In the genomic region with DNA sequence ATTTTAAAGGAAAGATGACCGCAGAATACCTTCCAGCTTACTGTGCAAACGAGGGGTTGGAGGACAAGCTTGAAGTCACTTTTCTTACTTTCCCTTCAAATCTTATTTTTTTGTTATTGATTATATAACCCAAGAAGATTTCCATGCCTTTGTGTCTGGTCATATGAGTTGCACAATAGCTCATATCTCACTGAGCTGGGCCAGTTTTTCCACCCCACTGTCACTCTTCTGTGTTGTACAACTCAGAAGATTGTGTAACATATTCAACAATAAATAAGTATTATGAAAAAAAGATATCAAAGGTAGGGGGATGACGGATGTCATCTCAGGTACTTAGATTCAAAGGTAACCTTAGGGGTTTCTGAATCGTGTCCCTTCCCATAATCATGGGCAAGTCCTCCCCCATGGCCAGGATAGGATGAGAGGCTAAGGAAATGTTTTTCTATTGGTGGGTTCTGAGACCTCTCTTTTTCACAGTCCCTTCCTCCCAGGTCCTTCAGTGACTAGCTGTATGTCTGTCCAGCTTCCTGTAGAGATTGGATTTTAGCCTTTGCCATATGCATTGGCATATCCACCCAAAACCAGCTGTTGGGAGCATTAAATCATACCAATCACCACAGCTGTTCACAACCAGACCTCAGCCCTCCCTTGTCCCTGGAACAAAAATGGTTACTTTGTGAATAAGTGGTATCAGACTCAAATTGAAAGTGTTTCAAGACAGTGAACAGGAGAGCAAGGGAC, we compare ENCODE assay signal across 28 mouse cellular contexts. TPM values are rescaled to one million over a fixed set of nuclear protein-coding genes. Genes with fewer than 3 reads are reported as not detected.
DNase-seq lines count a peak whose midpoint lies in the region; ATAC-seq and TF ChIP-seq lines count a peak whose summit lies in the region.
"Had no signal": no experiment of that assay in that cellular context is flagged by ENCODE, and none has a peak within 500 bp of the region (broad histone marks: within the 10 kb centered on the region; RNA-seq: fewer than 3 reads in every experiment).

No protein-coding gene starts in this region.

- H3K4me2 ChIP-seq in myocyte (ENCODE audit: low read depth): peak overlapping the region; percentile 86
- H3K4me2 ChIP-seq: embryonic facial prominence, embryonic 15.5 days; forebrain, embryonic 12.5 days had no signal

- no peak for TF ChIP-seq POLR2A in liver, adult 2 months (IDR thresholded peaks at IDR 0.05; ENCODE audit: extremely low read depth, insufficient read depth, low read length)
- TF ChIP-seq POLR2A in myocyte (IDR thresholded peaks at IDR 0.05; ENCODE audit: insufficient read length, low read depth): no peak

- peaks cover 21% of the 10 kb centered on the region for H3K79me3 ChIP-seq in C2C12 (ENCODE audit: low read depth)

- ATAC-seq in megakaryocyte, adult 5-6 weeks (ENCODE audit: poor library complexity, severe bottlenecking): no peak
- ATAC-seq in CD4-positive, CD25-positive, alpha-beta regulatory T cell, adult 4 months: no peak
- ATAC-seq: activated CD4-positive, CD25-positive, alpha-beta regulatory T cell, adult 4 months; forebrain, embryonic 14.5 days; forebrain, embryonic 16.5 days; Patski had no signal

- H3K27me3 ChIP-seq in liver, adult 2 months (ENCODE audit: control insufficient read depth, insufficient read depth, low read length): no peaks in the 10 kb centered on the region
- H3K27me3 ChIP-seq in megakaryocyte, embryonic 14.5 days (replicated peaks): peaks cover 21% of the 10 kb centered on the region
- H3K27me3 ChIP-seq in C2C12 (ENCODE audit: control insufficient read depth, insufficient read depth, insufficient read length) (no peaks in the 10 kb centered on the region), myocyte (ENCODE audit: control insufficient read depth, insufficient read depth, insufficient read length) (no peaks in the 10 kb centered on the region)
- H3K27me3 ChIP-seq: Patski had no signal

- 55% methylated on average over 4 of the region's 4 CpGs for WGBS in liver, adult 2 months

- no peak for TF ChIP-seq CTCF in liver, adult 2 months (IDR thresholded peaks at IDR 0.05; ENCODE audit: low read depth, low read length)
- no peak for TF ChIP-seq CTCF in C2C12 (IDR thresholded peaks at IDR 0.05; ENCODE audit: control insufficient read depth, insufficient read depth, insufficient read length)

- no peak overlapping the region for H3K4me3 ChIP-seq in liver, adult 2 months (ENCODE audit: insufficient read depth, low read depth, low read length)
- peak overlapping the region; percentile 8 for H3K4me3 ChIP-seq in megakaryocyte, embryonic 14.5 days (replicated peaks)
- H3K4me3 ChIP-seq in C2C12 (ENCODE audit: insufficient read depth, poor library complexity, severe bottlenecking): no peak overlapping the region
- no peak overlapping the region for H3K4me3 ChIP-seq in myocyte
- H3K4me3 ChIP-seq: embryonic facial prominence, embryonic 13.5 days; embryonic facial prominence, embryonic 15.5 days; forebrain, embryonic 10.5 days; forebrain, embryonic 12.5 days had no signal

- H3K9me3 ChIP-seq in megakaryocyte, embryonic 14.5 days: no peaks in the 10 kb centered on the region
- H3K9me3 ChIP-seq: embryonic facial prominence, embryonic 13.5 days; embryonic facial prominence, embryonic 15.5 days; forebrain, embryonic 10.5 days; forebrain, embryonic 12.5 days; G1E had no signal

- peak; percentile 59 for DNase-seq in liver, adult 2 months (ENCODE audit: extremely low read depth, low read depth, low spot score)
- no peak for DNase-seq in liver
- no peak for DNase-seq in adrenal gland, postnatal 36 days
- DNase-seq: adrenal gland, adult 8-10 months; adrenal gland, postnatal 14 days; B cell, adult 2 months; cerebellum, adult 11 months; cerebellum, adult 18-20 months; cerebellum, adult 8-10 months; cerebellum, adult 9-11 months; cerebellum, postnatal 36 days; embryo, embryonic 11 days had no signal

- peak overlapping the region; percentile 25; the same call in 1 of the 2 replicates for H3K27ac ChIP-seq in liver, adult 2 months (replicated peaks; ENCODE audit: insufficient read depth, low read depth, low read length)
- H3K27ac ChIP-seq: embryonic facial prominence, embryonic 13.5 days; embryonic facial prominence, embryonic 15.5 days; forebrain, embryonic 10.5 days; forebrain, embryonic 12.5 days had no signal

- H3ac ChIP-seq in C2C12 (ENCODE audit: control insufficient read depth, insufficient read length, low read depth) (no peak overlapping the region), myocyte (ENCODE audit: control insufficient read depth, insufficient read length) (no peak overlapping the region)

- H3K36me3 ChIP-seq in liver, adult 2 months (ENCODE audit: control insufficient read depth, insufficient read depth, low read length): no peaks in the 10 kb centered on the region
- no peaks in the 10 kb centered on the region for H3K36me3 ChIP-seq in megakaryocyte, embryonic 14.5 days (replicated peaks; ENCODE audit: low read length)
- H3K36me3 ChIP-seq in C2C12 (ENCODE audit: control insufficient read depth, insufficient read depth) (peaks cover 12% of the 10 kb centered on the region), myocyte (ENCODE audit: control insufficient read depth, insufficient read depth) (no peaks in the 10 kb centered on the region)
- H3K36me3 ChIP-seq: embryonic facial prominence, embryonic 13.5 days; embryonic facial prominence, embryonic 15.5 days; forebrain, embryonic 12.5 days had no signal

- peaks cover 20% of the 10 kb centered on the region for H3K4me1 ChIP-seq in liver, adult 2 months (ENCODE audit: control insufficient read depth, insufficient read depth, low read length)
- peaks cover 59% of the 10 kb centered on the region for H3K4me1 ChIP-seq in megakaryocyte, embryonic 14.5 days

- no peaks in the 10 kb centered on the region for H3K79me2 ChIP-seq in liver, adult 2 months (ENCODE audit: control insufficient read depth, insufficient read depth, low read length)
- peaks cover 33% of the 10 kb centered on the region for H3K79me2 ChIP-seq in C2C12 (ENCODE audit: control insufficient read depth, insufficient read depth)
- peaks cover 20% of the 10 kb centered on the region for H3K79me2 ChIP-seq in myocyte (ENCODE audit: control insufficient read depth, insufficient read depth)

- no peak overlapping the region for H3K9ac ChIP-seq in liver, adult 2 months (ENCODE audit: low read depth, low read length)
- H3K9ac ChIP-seq: embryonic facial prominence, embryonic 13.5 days; embryonic facial prominence, embryonic 15.5 days; forebrain, embryonic 12.5 days had no signal

TF ChIP-seq in C2C12, 6 proteins besides CTCF, POLR2A, EP300 and RAD21:
- TF ChIP-seq FOSL1 (IDR thresholded peaks at IDR 0.05; ENCODE audit: insufficient read depth, low read length, poor library complexity, severe bottlenecking): no peak
- TF ChIP-seq MYOD1 (IDR thresholded peaks at IDR 0.05; ENCODE audit: control insufficient read depth, insufficient read length, low read depth): peak; percentile 96
- TF ChIP-seq USF1 (IDR thresholded peaks at IDR 0.05; ENCODE audit: low read depth): no peak
- TF ChIP-seq CEBPB (IDR thresholded peaks at IDR 0.05; ENCODE audit: low read depth): peak; percentile 81

TF ChIP-seq in myocyte, 11 proteins besides CTCF, POLR2A, EP300 and RAD21:
- TF ChIP-seq TCF12 (IDR thresholded peaks at IDR 0.05; ENCODE audit: insufficient read depth, poor library complexity, severe bottlenecking) (peak; percentile 74), MYOD1 (IDR thresholded peaks at IDR 0.05; ENCODE audit: control insufficient read depth in 1 of 3, insufficient read length in 2 of 3, low read depth in 2 of 3) (peak; percentile 23 to 95 (median 94)), MAX (IDR thresholded peaks at IDR 0.05; ENCODE audit: low read depth) (no peak), CEBPB (IDR thresholded peaks at IDR 0.05; ENCODE audit: insufficient read depth, poor library complexity, severe bottlenecking) (peak; percentile 84), SRF (IDR thresholded peaks at IDR 0.05; ENCODE audit: control insufficient read depth, insufficient read length, low read depth) (no peak)

RNA-seq across cellular contexts. Expression of a gene that starts 2.3 kb away (rescaled TPM):
- 0.83 and 1.1 TPM in 2 replicates for total RNA-seq in liver, adult 2 months (2014; rRNA removed)
- polyA plus RNA-seq in liver, adult 2 months (2012; rRNA removed): 1.3 and 2.6 TPM in 2 replicates
- 23.0 and 25.1 TPM in 2 replicates for polyA plus RNA-seq in megakaryocyte, embryonic 14.5 days (2012; ENCODE audit: insufficient read depth, low replicate concordance)
- total RNA-seq in megakaryocyte, adult 5-6 weeks (2015): 129 and 131 TPM in 2 replicates
- total RNA-seq in megakaryocyte, adult 5-6 weeks (2017): 40.6 and 49.7 TPM in 2 replicates
- polyA plus RNA-seq in C2C12 (2012; fragmentation: generic; extraction: Trizol) (28.2 TPM), myocyte (2012; fragmentation: generic; extraction: Trizol) (19.7 TPM)
- 1 to 10 TPM; 1.1 to 3.2 TPM for polyA plus RNA-seq in CD4-positive, CD25-positive, alpha-beta regulatory T cell, adult 4 months (2017; shearing (Covaris generic))
- total RNA-seq in adrenal gland, postnatal 36 days (2021): 1 to 10 TPM; 1.9 to 2.2 TPM

RNA-seq across cellular contexts. Expression of a gene that starts 24.8 kb away (rescaled TPM):
- 11.1 and 25.3 TPM in 2 replicates for total RNA-seq in liver, adult 2 months (2014; rRNA removed)
- 17.6 and 18.4 TPM in 2 replicates for polyA plus RNA-seq in liver, adult 2 months (2012; rRNA removed)
- 1.2 and 1.3 TPM in 2 replicates for polyA plus RNA-seq in megakaryocyte, embryonic 14.5 days (2012; ENCODE audit: insufficient read depth, low replicate concordance)
- 9.8 and 10.5 TPM in 2 replicates for total RNA-seq in megakaryocyte, adult 5-6 weeks (2015)
- total RNA-seq in megakaryocyte, adult 5-6 weeks (2017): 4.6 and 7.2 TPM in 2 replicates
- polyA plus RNA-seq in C2C12 (2012; fragmentation: generic; extraction: Trizol): 4.7 TPM
- polyA plus RNA-seq in myocyte (2012; fragmentation: generic; extraction: Trizol): 21.9 TPM
- polyA plus RNA-seq in CD4-positive, CD25-positive, alpha-beta regulatory T cell, adult 4 months (2017; shearing (Covaris generic)): 10 to 100 TPM; 30.6 to 45.1 TPM
- total RNA-seq in adrenal gland, postnatal 36 days (2021): 1 to 10 TPM; 6.4 to 8.7 TPM
- polyA plus RNA-seq: G1E had no signal

RNA-seq across cellular contexts. Expression of a gene that starts 35.9 kb away (rescaled TPM):
- total RNA-seq in liver, adult 2 months (2014; rRNA removed): 16.8 and 44.6 TPM in 2 replicates
- polyA plus RNA-seq in liver, adult 2 months (2012; rRNA removed): 10.9 and 11.4 TPM in 2 replicates
- 1.4 TPM in 1 of 2 replicates, not detected in the other for polyA plus RNA-seq in megakaryocyte, embryonic 14.5 days (2012; ENCODE audit: insufficient read depth, low replicate concordance)
- 10.7 and 12.1 TPM in 2 replicates for total RNA-seq in megakaryocyte, adult 5-6 weeks (2015)
- 9.2 and 12.2 TPM in 2 replicates for total RNA-seq in megakaryocyte, adult 5-6 weeks (2017)
- polyA plus RNA-seq in C2C12 (2012; fragmentation: generic; extraction: Trizol) (0.33 TPM), myocyte (2012; fragmentation: generic; extraction: Trizol) (158 TPM)
- not detected for polyA plus RNA-seq in CD4-positive, CD25-positive, alpha-beta regulatory T cell, adult 4 months (2017; shearing (Covaris generic))
- total RNA-seq in adrenal gland, postnatal 36 days (2021): not detected
- total RNA-seq: adrenal gland, adult 8-10 months; G1E had no signal
- polyA plus RNA-seq: activated CD4-positive, CD25-positive, alpha-beta regulatory T cell, adult 4 months; brain, embryonic 14.5 days; erythroblast, embryonic 14.5 days; forebrain, embryonic 10.5 days; forebrain, embryonic 14.5 days; forebrain, embryonic 16.5 days; G1E; Patski had no signal

Comparison
In these comparisons a context has a peak if more than half of its experiments do, and no peak if none do; other contexts are left out.
1. RNA of a gene that starts 35.9 kb away (polyA plus RNA-seq): 158 TPM in myocyte (single experiment); 10.9 to 11.4 TPM in liver, adult 2 months, 1.4 TPM in megakaryocyte, embryonic 14.5 days, not detected in CD4-positive, CD25-positive, alpha-beta regulatory T cell, adult 4 months and 0.33 TPM in C2C12 (single experiment); every median in the first group is over 10 times any median in the second.